Mouse (Mus musculus) midbrain, embryonic 14.5 days (tissue): ENCODE measurements around the gene Ccdc88a. TPM values are rescaled to one million over a fixed set of nuclear protein-coding genes. Genes with fewer than 3 reads are reported as not detected.

Source experiments
- ATAC-seq: fragments of 200-750 bp; cut with Nextera tagmentation; 2 replicates; pipeline ENCODE4 v1.8.0; 2017; ENCODE audit warnings: moderate number of reproducible peaks, moderate library complexity; ENCODE audit not compliant: low FRiP score, low TSS enrichment
- DNase-seq: peaks from one replicate; pipeline ENCODE4 v3.0.0-alpha.2; 2015
- H3K27ac ChIP-seq: fragments of 300-500 bp; sonication (generic); replicated peaks from 2 replicates; pipeline ENCODE4 v1.5.1; 2014; ENCODE audit warnings: mild to moderate bottlenecking, low read depth, low read length, moderate library complexity
- H3K27me3 ChIP-seq: fragments of 300-500 bp; sonication (generic); 2 replicates; pipeline ENCODE4 v1.6.1; 2014; ENCODE audit warnings: low read length, control low read depth, mixed read lengths; ENCODE audit not compliant: control insufficient read depth, insufficient read depth
- H3K36me3 ChIP-seq: fragments of 300-500 bp; sonication (generic); 2 replicates; pipeline ENCODE4 v1.6.1; 2014; ENCODE audit warnings: low read length, control low read depth; ENCODE audit not compliant: control insufficient read depth, insufficient read depth
- H3K4me1 ChIP-seq: fragments of 300-500 bp; sonication (generic); 2 replicates; pipeline ENCODE4 v1.6.1; 2014; ENCODE audit warnings: mild to moderate bottlenecking, antibody characterized with exemption, low read length, control low read depth; ENCODE audit not compliant: control insufficient read depth, insufficient read depth
- H3K4me2 ChIP-seq: fragments of 300-500 bp; sonication (generic); 2 replicates; pipeline ENCODE4 v1.6.1; 2014; ENCODE audit warnings: mild to moderate bottlenecking, low read length, moderate library complexity
- H3K4me3 ChIP-seq: fragments of 300-500 bp; sonication (generic); replicated peaks from 2 replicates; pipeline ENCODE4 v1.5.1; 2014; ENCODE audit warnings: low read depth, low read length
- H3K9ac ChIP-seq: fragments of 300-500 bp; sonication (generic); replicated peaks from 2 replicates; pipeline ENCODE4 v1.6.1; 2014; ENCODE audit warnings: mild to moderate bottlenecking, low read length, moderate library complexity
- H3K9me3 ChIP-seq: fragments of 300-500 bp; sonication (generic); 2 replicates; pipeline ENCODE4 v1.6.1; 2016; ENCODE audit warnings: low read length, control low read depth, mixed read lengths; ENCODE audit not compliant: control insufficient read depth
- WGBS: fragments of 180-500 bp; shearing (Covaris S2); extraction: QIAGEN DNeasy Blood & Tissue Kit; methylation state at CpG from one replicate; pipeline ENCODE4 v1.1.7; 2014; 5-methylcytosine and 5-hydroxymethylcytosine counted together
- polyA plus RNA-seq: library from polyadenylated mRNA; unstranded; fragments of >200 nt; fragmentation: Nextera tagmentation; extraction: Ambion mirVana; gene quantifications from 2 replicates; pipeline ENCODE4 v1.2.1, GENCODE M21; 2014

The Ccdc88a gene
- polyA plus RNA-seq, 1 experiment from 2014 or later = 73.3 TPM

DNA sequence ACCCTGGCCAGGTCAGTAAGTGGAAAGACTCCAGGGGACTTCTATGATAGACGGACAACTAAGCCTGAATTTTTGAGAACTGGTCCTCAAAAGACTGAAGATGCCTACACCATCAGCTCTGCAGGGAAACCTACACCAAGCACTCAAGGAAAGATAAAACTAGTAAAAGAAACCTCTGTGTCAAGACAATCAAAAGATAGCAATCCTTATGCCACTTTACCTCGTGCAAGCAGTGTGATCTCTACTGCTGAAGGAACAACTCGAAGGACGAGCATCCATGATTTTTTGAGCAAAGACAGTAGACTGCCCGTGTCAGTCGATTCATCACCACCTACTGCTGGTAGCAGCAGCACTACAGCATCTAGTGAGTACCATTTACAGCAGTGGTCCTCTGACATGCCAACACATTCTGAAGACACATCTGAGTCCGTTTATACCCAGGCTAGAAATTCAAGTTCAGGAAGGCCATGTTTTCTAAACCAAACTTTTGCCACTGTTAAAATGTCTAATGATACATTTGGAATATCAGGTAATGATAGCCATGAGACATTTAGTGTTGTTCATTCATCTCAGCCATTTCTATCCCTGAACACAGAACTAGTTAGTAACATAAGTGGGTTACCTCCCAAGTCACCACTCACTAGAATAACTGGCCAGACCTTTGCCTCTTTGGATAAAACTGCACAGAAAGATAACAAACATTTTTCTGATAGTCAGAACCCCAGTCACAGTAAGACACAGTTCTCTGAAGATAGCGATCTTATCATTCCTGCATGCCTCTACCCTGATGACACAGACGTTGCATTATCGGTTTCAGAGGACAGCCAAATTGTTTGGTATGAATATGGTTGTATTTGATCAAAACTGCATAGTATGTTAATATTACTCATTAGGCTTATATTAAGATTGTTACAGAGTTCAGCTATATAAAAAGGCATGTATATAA is 130.8 kb downstream of the Ccdc88a start:
- H3K27ac ChIP-seq = no peak overlapping the region
- 95% methylated on average over 10 of the region's 10 CpGs for WGBS
- H3K27me3 ChIP-seq = no peaks in the 10 kb centered on the region
- H3K4me3 ChIP-seq = no peak overlapping the region
- H3K36me3 ChIP-seq = peaks cover 49% of the 10 kb centered on the region
- no peak overlapping the region for H3K4me2 ChIP-seq
- H3K9ac ChIP-seq = no peak overlapping the region
- no peaks in the 10 kb centered on the region for H3K4me1 ChIP-seq
- H3K9me3 ChIP-seq = no peaks in the 10 kb centered on the region
- DNase-seq (no peak), ATAC-seq (no peak)

DNA sequence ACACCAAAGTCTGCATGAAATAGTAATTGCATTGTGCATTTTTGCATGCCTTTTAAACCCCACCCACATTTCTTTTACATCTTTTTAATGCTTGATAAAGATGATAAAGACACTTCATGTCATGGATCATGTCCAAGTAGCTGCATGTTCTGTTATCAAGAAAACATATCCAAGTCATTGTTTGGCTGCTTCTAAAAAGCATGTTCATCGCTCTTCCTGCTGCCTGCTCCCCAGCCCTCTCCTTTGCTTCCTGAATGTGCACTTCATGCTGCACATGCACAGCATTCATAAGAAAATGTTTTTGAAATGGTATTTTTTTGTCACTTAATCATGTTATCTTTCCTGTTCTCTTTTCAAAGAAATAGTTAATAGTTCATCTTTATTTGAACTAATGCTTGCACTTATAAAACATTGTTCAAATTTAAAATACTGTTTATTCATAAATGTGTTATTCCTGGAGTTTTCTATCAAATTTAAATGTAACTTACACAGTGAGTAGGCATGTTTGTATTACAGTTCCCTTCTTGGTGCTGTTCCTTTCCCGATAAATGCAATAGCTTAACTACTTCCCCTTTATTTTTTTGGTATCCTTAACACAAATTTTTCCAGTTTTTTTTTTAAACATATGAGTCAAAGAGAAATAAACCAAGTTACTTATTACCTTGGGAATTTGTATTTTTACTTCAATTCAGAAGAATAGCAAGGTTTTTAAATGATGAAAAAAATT is 131.6 kb downstream of the Ccdc88a start:
- Histone ChIP-seq H3K36me3 (peaks cover 44% of the 10 kb centered on the region), H3K9me3 (no peaks in the 10 kb centered on the region), H3K4me1 (no peaks in the 10 kb centered on the region), H3K4me3 (no peak overlapping the region), H3K27me3 (no peaks in the 10 kb centered on the region), H3K9ac (no peak overlapping the region), H3K27ac (no peak overlapping the region), H3K4me2 (no peak overlapping the region)
- ATAC-seq (no peak), DNase-seq (no peak)
- 96% methylated on average over 2 of the region's 2 CpGs for WGBS

DNA sequence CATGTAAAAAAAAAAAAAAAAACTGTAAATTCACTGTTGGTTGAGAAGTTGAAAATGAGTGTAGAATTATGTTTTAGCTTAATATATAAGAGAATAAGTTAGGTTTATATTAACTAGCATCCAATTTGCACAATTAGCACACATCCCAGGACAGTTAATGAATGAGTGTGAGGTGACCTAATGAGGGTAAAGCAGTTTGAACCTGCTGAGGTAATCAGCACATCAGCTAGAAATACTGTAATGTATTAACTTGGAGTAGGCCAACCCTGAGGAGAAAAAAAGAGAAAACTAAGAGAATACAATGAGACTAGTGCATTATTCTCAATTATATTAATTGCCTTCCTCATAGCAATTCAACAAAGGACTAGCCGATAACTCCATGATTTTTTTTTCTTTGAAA is 136.0 kb downstream of the Ccdc88a start:
- H3K36me3 ChIP-seq = peaks cover 31% of the 10 kb centered on the region
- no peak for ATAC-seq

DNA sequence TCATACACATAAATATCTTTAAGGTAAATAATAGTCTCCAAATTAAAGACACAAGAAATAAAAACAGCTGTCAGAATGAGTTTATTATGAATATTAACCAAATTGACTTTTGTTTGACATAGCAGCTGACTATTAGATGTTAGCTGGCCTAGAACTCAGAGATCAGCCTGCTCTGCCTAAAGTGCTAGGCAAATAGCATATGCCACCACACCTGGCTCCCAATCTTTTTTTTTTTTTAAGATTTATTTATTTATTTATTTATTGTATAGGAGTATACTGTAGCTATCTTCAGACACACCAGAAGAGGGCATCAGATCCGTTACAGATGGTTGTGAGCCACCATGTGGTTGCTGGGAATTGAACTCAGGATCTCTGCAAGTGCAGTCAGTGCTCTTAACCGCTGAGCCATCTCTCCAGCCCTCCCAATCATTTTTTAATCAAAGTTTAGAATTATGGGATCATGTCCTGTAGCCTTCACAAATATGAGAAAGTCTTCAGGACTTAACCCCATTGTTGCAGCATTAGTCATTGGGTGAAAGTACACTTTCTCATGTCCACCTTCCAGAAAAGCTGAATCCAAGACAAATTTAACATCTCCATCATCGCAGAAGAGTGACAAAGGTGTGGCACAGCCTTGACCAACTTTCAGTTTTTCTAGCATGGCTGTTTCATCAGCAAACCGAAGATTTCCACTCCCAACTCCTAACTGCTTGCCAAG is 139.5 kb downstream of the Ccdc88a start:
- DNase-seq = no peak
- WGBS = 95% methylated on average over 4 of the region's 4 CpGs

More for the DNA sequence above, 136.0 kb downstream of the Ccdc88a start:
- no peak overlapping the region for H3K4me3 ChIP-seq
- no peak overlapping the region for H3K4me2 ChIP-seq
- no peak for DNase-seq
- H3K27ac ChIP-seq = no peak overlapping the region
- no peak overlapping the region for H3K9ac ChIP-seq
- no peaks in the 10 kb centered on the region for H3K4me1 ChIP-seq
- no peaks in the 10 kb centered on the region for H3K27me3 ChIP-seq
- WGBS = 96% methylated on average over 1 of the region's 1 CpGs
- H3K9me3 ChIP-seq = no peaks in the 10 kb centered on the region

DNA sequence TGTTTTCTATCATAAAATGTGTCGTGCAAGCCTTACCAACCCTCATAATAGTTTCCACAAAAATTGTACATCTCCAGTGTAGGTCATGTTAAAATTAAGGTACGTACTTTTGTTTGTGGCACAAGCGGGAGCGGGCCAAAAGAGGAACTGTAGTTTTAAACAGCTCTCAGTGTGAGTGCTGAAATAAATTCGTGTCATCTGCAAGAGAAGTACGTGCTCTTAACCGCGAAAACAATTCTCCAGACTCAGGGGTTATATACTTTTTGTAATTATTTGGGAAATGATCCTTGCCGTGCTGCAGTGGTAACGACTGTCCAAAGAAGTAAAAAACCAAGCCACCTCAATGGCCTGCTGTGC is 140.8 kb downstream of the Ccdc88a start:
- Histone ChIP-seq H3K27ac (0 out of 2 replicates have a peak overlapping the region, but pooled peaks have one; percentile 45), H3K36me3 (peaks cover 11% of the 10 kb centered on the region; the same call in 1 of the 2 replicates), H3K9ac (peak overlapping the region; percentile 52), H3K4me3 (peak overlapping the region; percentile 40), H3K4me2 (peak overlapping the region; percentile 68), H3K4me1 (no peaks in the 10 kb centered on the region), H3K27me3 (no peaks in the 10 kb centered on the region), H3K9me3 (no peaks in the 10 kb centered on the region)
- ATAC-seq (no peak), DNase-seq (no peak)
- 27% methylated on average over 10 of the region's 10 CpGs for WGBS

More for the DNA sequence above, 139.5 kb downstream of the Ccdc88a start:
- no peaks in the 10 kb centered on the region for H3K9me3 ChIP-seq
- no peak overlapping the region for H3K4me3 ChIP-seq
- ATAC-seq = no peak
- H3K4me1 ChIP-seq = no peaks in the 10 kb centered on the region
- no peaks in the 10 kb centered on the region for H3K27me3 ChIP-seq
- H3K36me3 ChIP-seq = peaks cover 11% of the 10 kb centered on the region; the same call in 1 of the 2 replicates
- H3K9ac ChIP-seq = no peak overlapping the region
- H3K27ac ChIP-seq = no peak overlapping the region
- H3K4me2 ChIP-seq = no peak overlapping the region

DNA sequence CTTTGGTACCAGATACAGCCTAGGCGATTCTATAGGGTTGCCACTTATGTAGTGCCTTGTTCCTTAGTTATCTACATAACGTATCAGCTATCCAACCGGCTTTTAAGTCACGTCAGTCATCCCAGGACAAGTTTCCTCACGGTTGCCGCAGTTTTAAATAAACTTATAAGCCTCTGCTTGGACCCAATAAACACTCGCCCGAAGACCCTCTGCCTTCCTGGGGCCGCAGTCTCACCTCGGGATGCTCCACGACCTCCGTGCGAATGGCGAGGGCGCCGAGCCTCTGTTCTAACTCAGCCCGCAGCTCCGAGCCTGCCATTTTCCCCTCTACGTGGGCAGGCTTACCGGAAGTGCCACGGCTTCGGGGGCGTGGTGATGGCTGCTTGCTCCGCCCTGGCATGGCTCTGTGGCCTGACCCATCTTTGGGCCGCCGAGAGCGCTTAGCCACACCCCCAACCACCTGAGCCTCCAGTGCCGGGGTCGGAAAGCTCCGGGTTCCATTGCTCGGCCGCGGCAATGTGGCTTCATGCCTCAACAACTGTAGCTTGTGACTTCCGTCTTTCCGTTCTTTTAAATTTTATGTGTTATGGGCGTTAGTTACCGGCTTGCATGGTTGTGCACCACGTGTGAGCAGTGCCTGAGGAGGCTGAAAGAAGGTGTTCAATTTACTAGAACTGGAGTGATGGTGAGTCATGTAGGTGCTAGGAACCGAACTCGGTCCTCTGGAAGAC is 141.4 kb downstream of the Ccdc88a start, which contains the start of gene Prorsd1:
TSS of gene Prorsd1 (minus strand) at position 352 of the 731 bp plus-strand sequence.
- ATAC-seq (peak; percentile 98), DNase-seq (peak; percentile 93)
- 3% methylated on average over 40 of the region's 40 CpGs for WGBS
- peak within 1 kb of the TSS; percentile 52 for H3K9ac ChIP-seq
- no peaks in the 10 kb centered on the region for H3K27me3 ChIP-seq
- H3K9me3 ChIP-seq = no peaks in the 10 kb centered on the region
- peak within 1 kb of the TSS; percentile 68 for H3K4me2 ChIP-seq
- H3K4me3 ChIP-seq = peak within 1 kb of the TSS; percentile 40
- H3K36me3 ChIP-seq = peaks cover 11% of the 10 kb centered on the region; the same call in 1 of the 2 replicates
- peak within 1 kb of the TSS; percentile 45; the same call in 1 of the 2 replicates for H3K27ac ChIP-seq
- H3K4me1 ChIP-seq = no peaks in the 10 kb centered on the region

DNA sequence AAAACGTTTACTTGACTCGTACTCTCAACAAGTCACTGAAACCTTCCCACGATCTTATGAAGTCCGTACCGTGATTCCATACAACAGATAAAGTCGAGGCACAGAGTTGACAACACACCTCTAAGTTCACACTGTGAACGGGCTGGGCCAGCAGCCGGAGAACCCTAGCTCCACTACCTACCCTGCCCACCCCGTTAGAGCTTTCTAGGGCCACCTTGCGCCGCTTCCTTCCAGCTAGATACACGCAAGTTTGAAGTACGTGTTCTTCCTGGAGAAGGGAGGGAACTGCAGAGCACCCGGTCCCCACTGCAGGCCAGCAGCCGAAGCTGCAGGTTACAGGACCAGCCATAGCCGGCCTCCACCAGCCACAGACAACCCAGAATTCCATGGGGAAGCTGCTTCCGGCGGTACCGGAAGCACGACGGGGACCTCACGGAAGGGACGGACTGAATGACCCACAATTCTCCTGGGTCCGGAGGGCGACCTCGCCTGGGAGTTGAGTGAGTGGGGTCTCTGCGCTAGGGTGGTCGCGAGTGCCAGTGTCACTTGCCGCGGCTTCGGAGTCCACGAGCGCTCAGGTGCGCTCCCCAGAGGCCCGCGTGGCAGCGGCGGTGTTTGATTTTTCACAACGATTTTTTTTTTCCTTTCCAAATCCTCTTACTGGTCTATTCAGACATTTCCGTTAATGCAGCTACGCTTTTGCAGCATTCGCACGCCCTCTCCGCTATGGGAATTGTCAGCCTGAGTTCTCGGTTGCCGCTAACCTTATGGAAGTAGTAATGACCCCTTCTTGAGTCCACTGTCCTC is 152.7 kb downstream of the Ccdc88a start, which contains the start of gene Mtif2:
TSS of gene Mtif2 (plus strand) at position 421 of the 807 bp plus-strand sequence.
- H3K4me1 ChIP-seq = peaks cover 17% of the 10 kb centered on the region
- peak within 1 kb of the TSS; percentile 61 for H3K4me3 ChIP-seq
- ATAC-seq (peak; percentile 95), DNase-seq (peak; percentile 91)
- H3K4me2 ChIP-seq = peak within 1 kb of the TSS; percentile 78
- H3K27me3 ChIP-seq = no peaks in the 10 kb centered on the region
- H3K36me3 ChIP-seq = peaks cover 14% of the 10 kb centered on the region
- 3% methylated on average over 47 of the region's 47 CpGs for WGBS
- no peaks in the 10 kb centered on the region for H3K9me3 ChIP-seq
- H3K27ac ChIP-seq = peak within 1 kb of the TSS; percentile 88
- H3K9ac ChIP-seq = peak within 1 kb of the TSS; percentile 78
